Mouse (Mus musculus) lung, postnatal 0 days (tissue): Measurements from ENCODE around the gene Srsf9. TPM values are rescaled to one million over a fixed set of nuclear protein-coding genes. Genes with fewer than 3 reads are reported as not detected.

Experiments
- ATAC-seq: fragments of 200-750 bp; cut with Nextera tagmentation; 2 replicates; pipeline ENCODE4 v1.8.0; 2017; ENCODE audit warnings: moderate library complexity
- DNase-seq: peaks from one replicate; pipeline ENCODE4 v3.0.0-alpha.2; 2016; ENCODE audit warnings: low spot score
- H3K27ac ChIP-seq: fragments of 300-500 bp; sonication (generic); 2 replicates; pipeline ENCODE4 v1.5.1; 2014; ENCODE audit warnings: antibody characterized with exemption, mild to moderate bottlenecking, low read length, mixed read lengths
- H3K27me3 ChIP-seq: fragments of 300-500 bp; sonication (generic); replicated peaks from 2 replicates; pipeline ENCODE4 v1.6.1; 2014; ENCODE audit warnings: low read length, mixed read lengths; ENCODE audit not compliant: insufficient read depth
- H3K36me3 ChIP-seq: fragments of 300-500 bp; sonication (generic); 2 replicates; pipeline ENCODE4 v1.6.1; 2014; ENCODE audit warnings: low read length, mixed read lengths; ENCODE audit not compliant: insufficient read depth
- H3K4me1 ChIP-seq: fragments of 300-500 bp; sonication (generic); 2 replicates; pipeline ENCODE4 v1.6.1; 2014; ENCODE audit warnings: antibody characterized with exemption, low read depth, low read length, mixed read lengths; ENCODE audit not compliant: insufficient read depth
- H3K4me2 ChIP-seq: fragments of 300-500 bp; sonication (generic); replicated peaks from 2 replicates; pipeline ENCODE4 v1.6.1; 2014; ENCODE audit warnings: low read depth, mild to moderate bottlenecking, low read length, moderate library complexity, mixed read lengths
- H3K4me3 ChIP-seq: fragments of 300-500 bp; sonication (generic); 2 replicates; pipeline ENCODE4 v1.5.1; 2014; ENCODE audit warnings: low read depth, low read length
- H3K9ac ChIP-seq: fragments of 300-500 bp; sonication (generic); replicated peaks from 2 replicates; pipeline ENCODE4 v1.6.1; 2014; ENCODE audit warnings: low read depth, mild to moderate bottlenecking
- H3K9me3 ChIP-seq: fragments of 300-500 bp; sonication (generic); 2 replicates; pipeline ENCODE4 v1.6.1; 2016; ENCODE audit warnings: low read length, mixed read lengths
- CTCF ChIP-seq: IDR thresholded peaks from 2 replicates; pipeline ENCODE4 v1.5.1; 2016; ENCODE audit warnings: antibody characterized with exemption, mild to moderate bottlenecking
- EP300 ChIP-seq: IDR thresholded peaks from 2 replicates; pipeline ENCODE4 v1.6.1; 2016; ENCODE audit warnings: antibody characterized with exemption, mild to moderate bottlenecking, control low read depth
- WGBS: fragments of 180-500 bp; shearing (Covaris S2); extraction: QIAGEN DNeasy Blood & Tissue Kit; methylation state at CpG from one replicate; pipeline ENCODE4 v1.1.7; 2014; 5-methylcytosine and 5-hydroxymethylcytosine counted together
- polyA plus RNA-seq: library from polyadenylated mRNA; unstranded; fragments of >200 nt; fragmentation: Nextera tagmentation; extraction: Ambion mirVana; gene quantifications from 2 replicates; pipeline ENCODE4 v1.2.1, GENCODE M21; 2015

Srsf9 gene
- polyA plus RNA-seq, result 140 and 152 TPM in 2 replicates

DNA sequence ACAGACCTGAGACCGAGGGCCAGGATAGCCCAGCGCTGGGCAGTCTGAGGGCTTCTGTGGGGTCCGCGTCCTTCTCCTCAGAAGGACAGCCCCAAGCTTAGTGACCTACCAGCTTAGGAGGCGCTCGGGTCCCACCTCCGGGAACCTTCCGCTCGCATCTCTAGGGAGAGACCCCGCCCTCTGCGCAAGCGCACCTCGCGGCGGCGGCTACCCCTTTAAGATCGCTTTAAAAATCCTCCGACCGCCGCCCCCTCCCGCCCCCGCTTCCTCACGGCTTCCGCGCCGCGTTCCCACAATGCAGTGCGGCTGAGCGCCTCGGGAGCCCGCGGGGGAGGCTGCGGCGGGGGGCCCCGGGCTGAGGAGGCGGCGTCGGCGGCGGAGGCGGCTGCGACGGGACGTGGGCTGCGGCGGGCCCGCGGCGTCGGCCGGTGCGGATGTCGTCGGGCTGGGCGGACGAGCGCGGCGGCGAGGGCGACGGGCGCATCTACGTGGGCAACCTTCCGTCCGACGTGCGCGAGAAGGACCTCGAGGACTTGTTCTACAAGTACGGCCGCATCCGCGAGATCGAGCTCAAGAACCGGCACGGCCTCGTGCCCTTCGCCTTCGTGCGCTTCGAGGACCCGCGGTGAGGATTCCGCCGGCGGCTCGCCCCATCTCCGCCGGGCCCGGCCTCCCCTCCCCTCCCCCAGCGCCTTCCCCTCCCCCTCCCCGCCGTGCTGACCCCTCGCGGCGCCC lies at the start of gene Srsf9:
Gene Srsf9, plus strand, starts transcription at position 303 of the 735 bp plus-strand sequence.
- Histone ChIP-seq H3K9ac (peak within 1 kb of the TSS; percentile 81), H3K4me2 (peak within 1 kb of the TSS; percentile 97), H3K27me3 (no peaks in the 10 kb centered on the region), H3K9me3 (no peaks in the 10 kb centered on the region), H3K4me3 (peak within 1 kb of the TSS; percentile 84), H3K36me3 (peaks cover 6% of the 10 kb centered on the region; the same call in 1 of the 2 replicates), H3K27ac (peak within 1 kb of the TSS; percentile 87), H3K4me1 (no peaks in the 10 kb centered on the region)
- TF ChIP-seq CTCF (no peak), EP300 (no peak)
- ATAC-seq, result peak; percentile 95
- WGBS, result 2% methylated on average over 53 of the region's 97 CpGs
- peak; percentile 94 for DNase-seq

DNA sequence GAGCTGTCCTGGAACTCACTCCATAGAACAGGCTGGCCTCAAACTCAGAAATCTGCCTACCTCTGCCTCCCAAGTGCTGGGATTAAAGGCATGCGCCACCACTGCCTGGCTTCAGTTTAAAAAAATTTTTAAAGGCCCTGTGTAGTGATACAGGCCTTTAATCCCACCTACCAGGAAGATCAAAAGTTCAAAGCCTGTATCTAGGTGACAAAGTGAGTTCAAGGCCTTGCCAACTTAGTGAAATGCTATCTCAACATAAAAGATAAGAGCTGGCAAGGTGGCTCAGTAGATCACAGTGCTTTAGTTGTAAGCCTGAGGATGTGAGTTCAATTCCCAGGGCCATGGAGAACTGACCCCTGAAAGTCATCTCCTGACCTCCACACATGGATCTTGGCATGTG lies 48.9 kb upstream of the Srsf9 start:
- TF ChIP-seq EP300, result no peak
- TF ChIP-seq CTCF, result no peak
- H3K36me3 ChIP-seq, result no peaks in the 10 kb centered on the region

DNA sequence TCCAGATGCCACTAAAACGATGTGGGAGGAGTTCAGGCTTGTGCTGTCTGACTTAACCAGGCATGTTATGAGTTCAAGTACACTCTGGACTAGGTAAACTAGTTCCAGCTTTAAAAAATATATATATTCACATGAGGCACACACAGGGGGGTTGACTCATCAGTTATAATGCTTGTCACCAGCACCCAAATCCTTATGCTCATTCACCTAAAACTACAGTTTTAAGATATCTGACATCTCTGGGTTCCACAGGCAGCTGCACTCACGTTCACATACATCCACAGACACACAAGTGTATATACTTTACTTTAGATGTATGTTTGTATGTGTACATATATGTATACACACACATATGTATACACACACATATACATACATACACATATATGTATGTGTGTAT lies 48.2 kb upstream of the Srsf9 start:
- WGBS, result 47% methylated on average over 2 of the region's 2 CpGs
- Histone ChIP-seq H3K9ac (no peak overlapping the region), H3K4me3 (no peak overlapping the region), H3K27ac (no peak overlapping the region), H3K27me3 (no peaks in the 10 kb centered on the region), H3K4me2 (no peak overlapping the region), H3K9me3 (no peaks in the 10 kb centered on the region), H3K36me3 (no peaks in the 10 kb centered on the region), H3K4me1 (peaks cover 6% of the 10 kb centered on the region; the same call in 1 of the 2 replicates)
- DNase-seq, result no peak
- no peak for ATAC-seq
- TF ChIP-seq CTCF (no peak), EP300 (no peak)

More for the DNA sequence above, 48.9 kb upstream of the Srsf9 start:
- Histone ChIP-seq H3K9ac (no peak overlapping the region), H3K4me3 (no peak overlapping the region), H3K27me3 (no peaks in the 10 kb centered on the region), H3K4me1 (peaks cover 6% of the 10 kb centered on the region; the same call in 1 of the 2 replicates), H3K9me3 (no peaks in the 10 kb centered on the region), H3K4me2 (no peak overlapping the region), H3K27ac (no peak overlapping the region)
- ATAC-seq (no peak), DNase-seq (no peak)
- 80% methylated on average over 1 of the region's 1 CpGs for WGBS

DNA sequence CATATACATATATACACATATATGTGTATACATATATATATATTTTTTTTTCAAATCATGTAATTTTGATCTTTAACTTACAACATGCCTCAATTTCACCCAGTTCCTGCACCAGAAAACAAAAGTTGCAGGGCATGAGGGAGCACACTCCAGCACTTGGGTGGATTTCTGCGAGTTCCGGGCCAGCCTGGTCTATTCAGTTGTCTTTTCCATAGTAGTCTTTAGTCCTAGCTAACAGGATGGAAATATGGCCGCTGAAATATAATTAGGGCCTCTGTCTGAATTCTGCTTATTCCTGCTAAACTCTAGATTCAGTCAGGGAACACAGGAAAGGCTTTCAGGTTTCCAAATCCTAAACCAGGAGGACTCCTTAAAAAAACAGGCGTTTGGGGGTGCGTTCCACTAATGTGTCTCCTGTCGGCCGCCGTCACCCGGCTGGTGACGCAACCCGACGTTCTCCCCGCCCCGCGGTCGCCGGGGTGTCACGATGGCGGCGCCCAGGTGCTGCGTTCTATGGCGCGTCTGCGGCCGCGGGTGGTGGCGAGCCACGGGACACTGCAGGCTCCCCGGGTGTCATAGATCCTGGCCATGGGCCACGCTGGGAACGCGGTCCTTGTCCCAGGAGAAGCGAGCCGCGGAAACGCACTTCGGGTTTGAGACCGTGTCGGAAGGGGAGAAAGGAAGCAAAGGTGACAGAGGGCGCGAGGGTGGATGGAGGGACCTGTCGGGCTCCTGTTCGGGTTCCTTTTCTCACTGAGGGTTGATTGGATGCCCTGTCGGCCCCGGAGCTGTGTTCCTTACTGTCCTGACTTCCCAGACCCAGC lies 47.5 kb upstream of the Srsf9 start, which contains the start of gene Coq5:
Gene Coq5, plus strand, starts transcription at position 441 of the 824 bp plus-strand sequence.
- peak within 1 kb of the TSS; percentile 77 for H3K9ac ChIP-seq
- no peaks in the 10 kb centered on the region for H3K36me3 ChIP-seq
- DNase-seq, result peak; percentile 87
- WGBS, result 3% methylated on average over 45 of the region's 45 CpGs
- H3K9me3 ChIP-seq, result no peaks in the 10 kb centered on the region
- no peaks in the 10 kb centered on the region for H3K27me3 ChIP-seq
- H3K4me1 ChIP-seq, result peaks cover 6% of the 10 kb centered on the region; the same call in 1 of the 2 replicates
- peak within 1 kb of the TSS; percentile 66 for H3K4me2 ChIP-seq
- no peak for TF ChIP-seq CTCF
- TF ChIP-seq EP300, result no peak
- 0 out of 2 replicates have a peak within 1 kb of the TSS, but pooled peaks have one; percentile 23 for H3K27ac ChIP-seq
- peak within 1 kb of the TSS; percentile 88 for H3K4me3 ChIP-seq
- ATAC-seq, result peak; percentile 91

DNA sequence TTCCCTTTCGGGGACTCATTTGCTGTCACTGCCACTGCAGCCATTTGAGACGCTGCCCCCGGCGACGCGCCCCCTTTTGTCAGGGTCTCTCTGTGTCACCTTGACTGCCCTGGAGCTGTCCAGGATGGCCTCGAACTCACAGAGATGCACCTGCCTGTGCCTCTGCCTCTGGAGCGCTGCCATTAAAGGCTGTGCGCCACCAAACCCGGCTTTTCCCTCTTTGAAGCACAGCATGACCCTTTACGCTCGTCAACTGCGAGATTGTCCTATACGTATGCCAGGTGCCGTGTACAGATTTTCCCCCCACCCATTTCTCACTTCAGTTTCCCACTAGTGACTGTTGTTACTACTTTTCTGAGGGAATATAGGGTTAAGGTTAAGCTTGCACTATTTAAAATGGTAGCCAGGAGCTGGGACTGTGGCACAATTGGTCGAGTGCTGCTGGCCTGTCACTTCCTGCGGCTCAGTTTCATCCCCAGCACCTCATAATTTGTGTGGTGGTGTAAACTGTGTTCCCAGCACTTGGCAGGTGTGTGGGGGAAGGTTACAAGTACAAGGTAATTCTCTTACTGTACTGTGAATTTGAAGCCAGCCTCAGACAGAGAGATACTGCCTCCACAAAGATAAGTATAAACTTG lies 46.8 kb upstream of the Srsf9 start:
- no peaks in the 10 kb centered on the region for H3K27me3 ChIP-seq
- peak overlapping the region; percentile 88 for H3K4me3 ChIP-seq
- H3K36me3 ChIP-seq, result no peaks in the 10 kb centered on the region
- peak overlapping the region; percentile 77 for H3K9ac ChIP-seq
- ATAC-seq (0 out of 2 replicates have a peak, but pooled peaks have one; percentile 23), DNase-seq (no peak)
- WGBS, result 2% methylated on average over 17 of the region's 17 CpGs
- no peaks in the 10 kb centered on the region for H3K9me3 ChIP-seq
- no peak overlapping the region for H3K27ac ChIP-seq
- no peak for TF ChIP-seq EP300
- TF ChIP-seq CTCF, result no peak
- peak overlapping the region; percentile 66 for H3K4me2 ChIP-seq
- peaks cover 6% of the 10 kb centered on the region; the same call in 1 of the 2 replicates for H3K4me1 ChIP-seq
